Mouse (Mus musculus): ENCODE data around the gene Zkscan4. TPM values are rescaled to one million over a fixed set of nuclear protein-coding genes. Genes with fewer than 3 reads are reported as not detected.

Zkscan4 gene
- not detected in 2 replicates for polyA plus RNA-seq (2012; ENCODE audit: low replicate concordance)

DNA sequence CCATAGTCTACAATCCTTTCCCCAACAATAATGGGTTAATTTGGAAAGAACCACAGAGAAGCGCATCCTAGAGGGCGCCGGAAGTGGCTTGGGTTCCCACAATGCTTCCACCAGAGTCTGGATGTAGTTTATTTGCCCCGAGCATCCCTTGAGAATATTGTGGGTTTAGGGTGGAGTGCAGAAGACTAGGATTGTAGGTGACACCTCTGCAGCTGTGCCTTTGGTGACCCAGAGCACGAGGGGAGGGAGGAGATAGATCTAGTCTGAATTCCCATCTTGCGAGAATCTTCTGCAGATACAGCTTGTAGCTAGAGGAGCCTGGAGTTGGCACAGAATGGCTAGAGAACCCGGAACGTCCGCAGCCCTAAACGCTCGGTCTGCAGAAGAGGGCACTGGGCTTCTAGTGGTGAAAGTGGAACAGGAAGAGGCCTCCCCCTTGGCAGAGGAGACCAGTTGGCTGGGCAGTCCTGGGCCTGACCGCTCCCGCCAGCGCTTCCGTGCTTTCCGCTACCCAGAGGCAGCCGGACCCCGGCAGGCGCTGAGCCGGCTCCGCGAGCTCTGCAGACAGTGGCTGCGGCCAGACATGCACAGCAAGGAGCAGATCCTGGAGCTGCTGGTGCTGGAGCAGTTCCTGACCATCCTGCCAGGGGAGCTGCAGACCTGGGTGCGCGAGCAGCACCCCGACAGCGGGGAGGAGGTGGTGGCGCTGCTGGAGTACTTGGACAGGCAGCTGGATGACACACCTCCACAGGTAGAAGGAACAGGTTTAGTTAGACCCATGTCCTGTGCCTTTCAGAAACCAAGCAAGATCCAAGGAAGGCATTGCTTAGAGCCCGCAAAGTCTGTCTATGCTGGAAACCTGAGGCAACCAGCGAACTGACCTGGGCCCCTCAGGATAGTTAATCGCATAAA lies at the start of gene Zkscan4, which contains the start of gene Gm10065:
Gene Zkscan4, plus strand, starts transcription at position 149 of the 912 bp plus-strand sequence.
Gene Gm10065, minus strand, starts transcription at position 683 of the 912 bp plus-strand sequence.

DNA sequence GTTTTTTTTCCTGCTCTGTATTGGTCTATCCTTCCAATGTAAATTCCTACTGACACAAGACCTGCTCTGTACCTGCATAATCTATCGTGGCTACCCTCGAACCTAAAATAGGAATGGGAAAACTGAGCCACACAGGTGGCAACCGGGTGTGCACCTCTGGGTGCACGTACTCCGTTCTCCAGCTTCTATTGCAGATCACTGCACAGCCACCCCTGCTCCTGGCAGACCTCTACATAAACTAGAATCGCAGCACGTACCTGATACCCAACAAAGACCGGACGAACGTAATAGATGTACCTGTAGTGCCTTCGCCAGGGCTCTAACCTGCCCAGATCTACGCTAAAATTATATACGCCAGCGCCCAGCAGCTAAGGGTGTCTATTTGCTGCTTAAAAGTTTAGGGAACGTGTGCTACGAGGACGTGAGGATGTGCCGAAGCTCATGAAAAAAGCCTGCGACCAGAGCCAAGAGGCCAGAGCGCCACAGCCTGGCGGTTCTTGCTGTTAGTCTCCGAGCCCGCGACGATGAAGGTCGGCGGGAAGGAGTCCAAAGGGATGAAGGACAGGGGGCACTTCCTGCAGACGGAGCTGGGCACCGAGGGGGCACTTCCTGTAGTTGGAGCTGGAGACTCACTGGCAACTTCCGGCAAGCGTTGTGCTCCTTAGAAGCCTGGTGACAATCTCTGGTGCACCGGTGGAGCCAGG lies 38.1 kb upstream of the Zkscan4 start, which contains the start of gene Pgbd1:
Gene Pgbd1, minus strand, starts transcription at position 556 of the 704 bp plus-strand sequence.

GRCm38 (mm10) chr13:21453449-21453848 lies 25.3 kb upstream of the Zkscan4 start, which contains the start of gene Zscan26:
TSS of gene Zscan26 (minus strand) at chr13:21453730.

GRCm38 (mm10) chr13:21468061-21469019 lies 10.4 kb upstream of the Zkscan4 start, which contains the start of gene Nkapl:
TSS of gene Nkapl (minus strand) at chr13:21468509.

GRCm38 (mm10) chr13:21495080-21495479 lies 16.4 kb downstream of the Zkscan4 start, which contains the start of gene AK157302:
TSS of gene AK157302 (plus strand) at chr13:21495223.

GRCm38 (mm10) chr13:21501182-21501581 lies 22.5 kb downstream of the Zkscan4 start, which contains the start of gene Gm11273:
TSS of gene Gm11273 (minus strand) at chr13:21501418.

GRCm38 (mm10) chr13:21530781-21531201 lies 52.1 kb downstream of the Zkscan4 start, which contains the start of gene Zkscan8:
TSS of gene Zkscan8 (minus strand) at chr13:21531120.

Other genes starting within 250 kb of the Zkscan4 start
- not detected in 2 replicates for gene Gpx5, start 186.2 kb upstream of the Zkscan4 start, polyA plus RNA-seq (2012; ENCODE audit: low replicate concordance)
- gene Gpx6, start 166.8 kb upstream of the Zkscan4 start, polyA plus RNA-seq (2012; ENCODE audit: low replicate concordance) = not detected in 2 replicates
- not detected in 2 replicates for gene Olfr1367, start 132.0 kb upstream of the Zkscan4 start, polyA plus RNA-seq (2012; ENCODE audit: low replicate concordance)
- gene Zscan12, start 116.1 kb upstream of the Zkscan4 start, polyA plus RNA-seq (2012; ENCODE audit: low replicate concordance) = 1.4 and 1.5 TPM in 2 replicates
- 4.3 and 6.0 TPM in 2 replicates for gene Zkscan3, start 76.2 kb upstream of the Zkscan4 start, polyA plus RNA-seq (2012; ENCODE audit: low replicate concordance)
- gene Pgbd1, start 37.8 kb upstream of the Zkscan4 start, polyA plus RNA-seq (2012; ENCODE audit: low replicate concordance) = 0.08 and 0.80 TPM in 2 replicates
- gene Zscan26, start 25.2 kb upstream of the Zkscan4 start, polyA plus RNA-seq (2012; ENCODE audit: low replicate concordance) = 2.7 and 3.7 TPM in 2 replicates
- gene Nkapl, start 10.4 kb upstream of the Zkscan4 start, polyA plus RNA-seq (2012; ENCODE audit: low replicate concordance) = 4.1 and 6.4 TPM in 2 replicates
- gene Gm10065, start 534 bp downstream of the Zkscan4 start, polyA plus RNA-seq (2012; ENCODE audit: low replicate concordance) = not detected in 2 replicates
- gene AK157302, start 16.3 kb downstream of the Zkscan4 start, polyA plus RNA-seq (2012; ENCODE audit: low replicate concordance) = not detected in 2 replicates
- 8.3 and 12.1 TPM in 2 replicates for gene Gm11273, start 22.5 kb downstream of the Zkscan4 start, polyA plus RNA-seq (2012; ENCODE audit: low replicate concordance)
- 0.74 and 1.9 TPM in 2 replicates for gene Zkscan8, start 52.2 kb downstream of the Zkscan4 start, polyA plus RNA-seq (2012; ENCODE audit: low replicate concordance)
- not detected in 2 replicates for gene Olfr1366, start 63.9 kb downstream of the Zkscan4 start, polyA plus RNA-seq (2012; ENCODE audit: low replicate concordance)
- gene Olfr1535, start 81.0 kb downstream of the Zkscan4 start, polyA plus RNA-seq (2012; ENCODE audit: low replicate concordance) = not detected in 2 replicates
- not detected in 2 replicates for gene Olfr1364, start 102.9 kb downstream of the Zkscan4 start, polyA plus RNA-seq (2012; ENCODE audit: low replicate concordance)
- not detected in 2 replicates for gene Olfr1362, start 135.1 kb downstream of the Zkscan4 start, polyA plus RNA-seq (2012; ENCODE audit: low replicate concordance)
- gene Olfr11, start 163.6 kb downstream of the Zkscan4 start, polyA plus RNA-seq (2012; ENCODE audit: low replicate concordance) = not detected in 2 replicates
- gene Olfr1361, start 184.5 kb downstream of the Zkscan4 start, polyA plus RNA-seq (2012; ENCODE audit: low replicate concordance) = not detected in 2 replicates
- gene Olfr1360, start 198.5 kb downstream of the Zkscan4 start, polyA plus RNA-seq (2012; ENCODE audit: low replicate concordance) = not detected in 2 replicates
- not detected in 2 replicates for gene Olfr1359, start 219.2 kb downstream of the Zkscan4 start, polyA plus RNA-seq (2012; ENCODE audit: low replicate concordance)
- gene Hist1h2bl, start 237.2 kb downstream of the Zkscan4 start, polyA plus RNA-seq (2012; ENCODE audit: low replicate concordance) = 5.9 and 13.2 TPM in 2 replicates
- 24.1 and 37.8 TPM in 2 replicates for gene Hist1h2ai, start 237.5 kb downstream of the Zkscan4 start, polyA plus RNA-seq (2012; ENCODE audit: low replicate concordance)
- 93.1 and 144 TPM in 2 replicates for gene Hist1h3h, start 238.8 kb downstream of the Zkscan4 start, polyA plus RNA-seq (2012; ENCODE audit: low replicate concordance)
- 3.5 and 3.9 TPM in 2 replicates for gene Hist1h2bm, start 243.1 kb downstream of the Zkscan4 start, polyA plus RNA-seq (2012; ENCODE audit: low replicate concordance)

All from leukemia stem cell, adult 10-12 weeks (primary cell).